Mouse (Mus musculus) small intestine, adult 2 months (tissue): ENCODE results near the gene Vamp5. TPM values are rescaled to one million over a fixed set of nuclear protein-coding genes. Genes with fewer than 3 reads are reported as not detected.
A peak's percentile ranks its signal among the peaks of the same experiment; 100 is the strongest.

Source experiments
- H3K27ac ChIP-seq: fragments of 200-500 bp; 2 replicates; pipeline ENCODE4 v1.5.1; 2012; ENCODE audit warnings: low read depth, low read length, control low read depth, inconsistent platforms; ENCODE audit not compliant: insufficient read depth
- H3K27me3 ChIP-seq: fragments of 200-500 bp; 2 replicates; pipeline ENCODE4 v1.6.1; 2012; ENCODE audit warnings: mild to moderate bottlenecking, moderate library complexity, low read length, inconsistent platforms; ENCODE audit not compliant: control insufficient read depth, insufficient read depth
- H3K36me3 ChIP-seq: fragments of 200-500 bp; 2 replicates; pipeline ENCODE4 v1.6.1; 2012; ENCODE audit warnings: mild to moderate bottlenecking, low read length, control low read depth, inconsistent platforms; ENCODE audit not compliant: control insufficient read depth, insufficient read depth
- H3K4me1 ChIP-seq: fragments of 200-500 bp; 2 replicates; pipeline ENCODE4 v1.6.1; 2012; ENCODE audit warnings: low read length, inconsistent platforms, mixed read lengths; ENCODE audit not compliant: control insufficient read depth, insufficient read depth, insufficient read length
- H3K4me3 ChIP-seq: fragments of 200-500 bp; 2 replicates; pipeline ENCODE4 v1.5.1; 2012; ENCODE audit warnings: low read depth, mild to moderate bottlenecking, control low read depth, inconsistent platforms, low read length, moderate library complexity
- CTCF ChIP-seq: fragments of 200-500 bp; IDR thresholded peaks from 2 replicates; pipeline ENCODE4 v1.5.1; 2012; ENCODE audit warnings: low read depth, mild to moderate bottlenecking, control low read depth, inconsistent platforms, low read length, moderate library complexity, mixed read lengths; ENCODE audit not compliant: insufficient replicate concordance, insufficient read length; ENCODE audit errors: extremely low read depth
- POLR2A ChIP-seq: fragments of 200-500 bp; IDR thresholded peaks from 2 replicates; pipeline ENCODE4 v1.6.1; 2012; ENCODE audit warnings: low read depth, mild to moderate bottlenecking, control low read depth, inconsistent platforms, low read length, moderate library complexity
- WGBS: fragments of 180-500 bp; shearing (Covaris S2); methylation state at CpG from one replicate; pipeline ENCODE4 v1.1.7; 2018; 5-methylcytosine and 5-hydroxymethylcytosine counted together
- polyA plus RNA-seq: library from polyadenylated mRNA; depleted of rRNA; stranded (reverse); fragments of >200 nt; gene quantifications from 2 replicates; pipeline ENCODE4 v1.2.3, GENCODE M21; 2012

Gene Vamp5
- polyA plus RNA-seq, 1 experiment: 19.8 TPM

DNA sequence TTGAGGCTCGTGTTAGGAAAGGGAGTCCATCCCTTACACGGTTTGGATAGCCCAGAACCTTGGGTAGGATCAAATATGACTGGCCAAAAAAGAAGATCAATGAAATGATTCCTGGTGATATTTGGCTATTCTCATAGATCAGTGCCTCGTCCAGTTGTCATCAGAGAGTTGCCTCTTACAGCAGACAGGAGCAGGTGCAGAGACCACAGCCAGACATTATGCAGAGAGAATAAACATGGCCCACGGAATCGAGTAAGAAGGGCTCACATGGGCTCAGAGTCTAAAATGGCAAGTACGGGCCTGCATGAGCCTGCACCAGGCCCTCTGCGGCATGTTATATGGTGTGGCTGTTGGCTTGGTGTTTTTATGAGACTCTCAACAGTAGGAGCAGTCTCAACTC lies 25.1 kb upstream of the Vamp5 start:
- Histone ChIP-seq H3K27ac (no peak overlapping the region), H3K27me3 (no peaks in the 10 kb centered on the region), H3K36me3 (no peaks in the 10 kb centered on the region), H3K4me1 (no peaks in the 10 kb centered on the region), H3K4me3 (no peak overlapping the region)
- no peak for TF ChIP-seq CTCF
- no peak for TF ChIP-seq POLR2A
- WGBS: 83% methylated on average over 7 of the region's 7 CpGs

DNA sequence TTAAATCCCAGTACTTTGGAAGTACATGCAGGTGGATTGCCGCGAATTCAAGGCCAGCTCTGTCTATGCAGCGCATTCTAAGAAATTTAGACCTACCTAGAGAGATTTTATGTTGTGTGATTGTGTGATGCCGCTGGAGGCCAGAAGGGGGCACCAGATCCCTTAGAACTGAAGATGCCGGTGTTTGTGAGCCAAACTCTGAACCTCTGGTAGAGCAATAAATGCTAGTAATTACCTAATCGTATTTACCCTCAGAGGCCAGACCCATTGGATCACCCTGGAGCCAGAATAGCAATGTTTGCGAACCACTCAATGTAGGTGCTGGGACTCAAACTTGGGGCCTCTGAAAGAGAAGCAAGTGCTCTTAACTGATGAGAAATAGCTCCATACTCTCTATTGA lies 21.6 kb upstream of the Vamp5 start:
- peak; percentile 88; the same call in 1 of the 2 replicates for TF ChIP-seq CTCF
- TF ChIP-seq POLR2A: no peak
- H3K27ac ChIP-seq: no peak overlapping the region
- no peaks in the 10 kb centered on the region for H3K27me3 ChIP-seq
- H3K4me1 ChIP-seq: no peaks in the 10 kb centered on the region
- no peaks in the 10 kb centered on the region for H3K36me3 ChIP-seq
- 9% methylated on average over 7 of the region's 7 CpGs for WGBS
- H3K4me3 ChIP-seq: no peak overlapping the region

DNA sequence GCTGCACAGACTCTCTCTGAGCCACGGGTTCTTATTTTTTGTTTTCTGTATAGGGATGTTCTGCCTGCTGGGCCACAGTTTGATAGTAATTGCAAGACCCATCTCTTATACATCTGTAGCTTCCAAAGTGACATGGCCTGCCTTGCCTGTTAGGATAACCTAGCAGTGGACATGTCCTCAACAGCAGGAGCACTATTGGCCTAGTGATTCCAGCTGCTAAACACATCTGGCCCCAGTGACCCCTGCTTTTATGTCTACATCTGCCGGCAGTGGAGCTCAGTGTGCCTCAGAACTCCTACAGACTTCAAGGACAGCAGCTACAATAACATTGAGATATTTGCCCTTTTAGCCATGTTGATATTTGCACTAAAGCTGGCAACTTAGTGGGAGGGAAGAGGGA lies 19.7 kb upstream of the Vamp5 start:
- TF ChIP-seq POLR2A (no peak), CTCF (no peak)
- no peaks in the 10 kb centered on the region for H3K36me3 ChIP-seq
- H3K4me1 ChIP-seq: no peaks in the 10 kb centered on the region
- WGBS: 67% methylated on average over 2 of the region's 2 CpGs
- no peak overlapping the region for H3K4me3 ChIP-seq
- no peaks in the 10 kb centered on the region for H3K27me3 ChIP-seq
- H3K27ac ChIP-seq: no peak overlapping the region

DNA sequence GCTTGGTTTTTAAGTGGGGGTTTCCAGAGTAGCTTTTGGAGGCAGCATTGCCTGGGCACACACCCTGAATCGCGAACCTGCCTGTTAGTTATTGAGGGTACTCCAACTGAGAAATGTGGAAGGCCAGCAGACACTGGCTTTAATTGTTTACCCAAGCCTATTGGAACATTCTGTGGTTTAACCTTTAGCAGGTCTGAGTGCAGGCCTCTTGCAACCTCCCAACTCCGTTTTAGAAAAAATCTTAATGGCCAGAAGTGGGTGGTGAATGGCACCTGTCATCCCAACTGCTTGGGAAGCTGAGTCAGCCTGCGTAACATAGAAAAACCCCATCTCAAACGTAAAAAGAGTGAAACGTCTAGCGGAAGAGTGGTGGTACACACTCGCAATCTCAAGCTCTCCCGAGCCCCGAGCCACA lies 16.6 kb upstream of the Vamp5 start:
- no peaks in the 10 kb centered on the region for H3K27me3 ChIP-seq

DNA sequence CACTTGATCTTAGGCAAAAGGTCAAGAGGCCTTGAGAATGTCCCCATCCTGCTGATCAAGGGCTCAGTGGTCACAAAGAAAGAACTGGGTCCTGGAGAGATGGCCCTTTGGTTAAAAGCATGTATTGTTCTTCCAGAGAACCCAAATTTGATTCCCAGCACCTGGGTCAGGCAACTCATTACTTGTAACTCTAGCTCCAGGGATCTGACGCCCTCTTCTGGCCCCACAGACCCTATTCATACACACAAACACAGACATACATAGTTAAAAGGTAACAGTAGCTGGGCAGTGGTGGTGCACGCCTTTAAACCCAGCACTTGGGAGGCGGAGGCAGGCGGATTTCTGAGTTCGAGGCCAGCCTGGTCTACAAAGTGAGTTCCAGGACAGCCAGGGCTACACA lies 12.1 kb upstream of the Vamp5 start:
- Histone ChIP-seq H3K27ac (no peak overlapping the region), H3K4me1 (peaks cover 4% of the 10 kb centered on the region; the same call in 1 of the 2 replicates), H3K4me3 (no peak overlapping the region), H3K27me3 (no peaks in the 10 kb centered on the region), H3K36me3 (peaks cover 7% of the 10 kb centered on the region; the same call in 1 of the 2 replicates)
- TF ChIP-seq CTCF (no peak), POLR2A (no peak)
- WGBS: 91% methylated on average over 5 of the region's 5 CpGs

More for the DNA sequence above, 16.6 kb upstream of the Vamp5 start:
- H3K4me1 ChIP-seq: no peaks in the 10 kb centered on the region
- no peaks in the 10 kb centered on the region for H3K36me3 ChIP-seq
- no peak overlapping the region for H3K4me3 ChIP-seq
- no peak overlapping the region for H3K27ac ChIP-seq
- WGBS: 76% methylated on average over 10 of the region's 10 CpGs
- TF ChIP-seq CTCF: no peak
- no peak for TF ChIP-seq POLR2A

DNA sequence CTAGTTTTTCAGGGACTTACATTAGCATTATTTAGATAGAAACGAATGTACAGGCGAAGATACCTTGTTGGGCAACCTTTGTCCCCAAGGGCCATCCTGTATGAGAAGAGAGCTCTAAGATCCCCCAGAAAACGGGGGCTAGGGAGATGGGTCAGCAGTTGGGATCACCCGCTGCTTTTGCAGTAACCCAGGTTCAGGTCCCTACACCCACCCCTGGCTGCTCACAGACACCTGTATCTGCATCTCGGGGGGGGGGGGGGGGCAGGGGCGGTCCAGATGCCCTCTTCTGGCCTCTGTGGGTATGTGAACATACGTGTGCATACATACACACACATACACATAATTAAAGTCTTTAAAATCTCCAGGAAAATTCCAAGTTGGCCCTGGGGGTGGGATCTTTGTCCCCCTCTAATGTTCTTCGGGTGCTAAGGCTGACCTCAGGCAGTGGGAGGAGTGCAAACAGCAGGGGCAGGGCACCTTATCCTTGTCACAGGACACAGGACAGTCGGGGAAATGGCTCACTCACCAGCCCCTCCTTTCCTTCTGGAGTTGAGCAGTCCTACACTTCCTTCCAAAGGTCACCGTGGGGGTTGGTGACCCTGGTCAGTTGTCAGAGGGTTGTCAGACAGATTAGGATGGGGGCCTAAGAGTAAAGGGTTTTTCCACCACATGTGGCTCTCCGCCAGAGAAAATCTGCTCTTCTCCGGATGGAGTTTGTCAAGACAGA lies 10.7 kb upstream of the Vamp5 start:
- H3K4me3 ChIP-seq: peak overlapping the region; percentile 79

DNA sequence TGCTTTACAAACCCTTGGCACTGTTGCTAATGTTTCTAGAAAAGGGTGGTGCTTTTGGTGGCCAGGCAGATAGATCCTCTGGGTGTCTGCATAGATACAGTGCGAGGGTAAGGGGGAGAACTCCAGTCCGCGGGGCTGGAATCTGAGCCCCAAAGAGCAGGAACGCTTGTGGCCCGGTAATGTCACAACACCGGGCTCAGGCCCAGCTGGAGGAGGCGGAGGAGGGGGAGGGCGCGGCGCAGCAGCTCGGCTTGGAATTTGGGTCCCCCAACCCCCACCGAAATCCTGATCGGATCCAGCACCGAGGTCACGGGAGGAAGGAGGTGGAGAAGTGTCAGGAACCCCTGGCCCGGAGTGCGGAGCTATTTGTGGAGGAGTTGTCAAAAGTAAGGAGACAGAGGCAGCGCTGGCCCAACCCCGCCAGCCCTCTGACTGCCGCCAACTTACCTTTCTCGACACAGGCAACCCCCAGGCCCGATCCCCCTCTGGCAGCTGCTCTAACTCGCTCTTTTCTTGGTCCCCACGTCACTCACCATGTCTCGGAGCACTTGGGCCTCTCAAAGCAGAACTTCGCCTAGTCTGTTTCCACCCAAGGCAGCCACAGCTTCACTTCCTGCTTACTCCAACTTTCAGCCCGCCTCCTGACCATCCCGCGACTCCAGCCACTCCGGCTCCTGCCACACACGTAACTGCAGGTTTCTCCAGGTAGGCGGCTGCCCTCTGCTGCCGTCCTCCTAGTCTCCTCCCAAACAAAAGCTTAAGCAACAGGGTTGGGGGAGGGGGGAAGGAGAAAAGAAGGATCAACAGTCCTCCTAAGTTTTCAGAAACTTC lies 9.9 kb upstream of the Vamp5 start, which contains the start of gene Vamp8:
TSS of gene Vamp8 (minus strand) at position 763 of the 831 bp plus-strand sequence.
- H3K4me3 ChIP-seq: peak within 1 kb of the TSS; percentile 79
- peaks cover 4% of the 10 kb centered on the region; the same call in 1 of the 2 replicates for H3K4me1 ChIP-seq
- TF ChIP-seq CTCF: peak; percentile 43; the same call in 1 of the 2 replicates
- peak; percentile 39; the same call in 1 of the 2 replicates for TF ChIP-seq POLR2A
- H3K27ac ChIP-seq: peak within 1 kb of the TSS; percentile 98
- peaks cover 17% of the 10 kb centered on the region for H3K36me3 ChIP-seq
- under 1% methylated on average over 33 of the region's 33 CpGs for WGBS
- H3K27me3 ChIP-seq: no peaks in the 10 kb centered on the region

More for the DNA sequence above, 10.7 kb upstream of the Vamp5 start:
- peaks cover 12% of the 10 kb centered on the region for H3K36me3 ChIP-seq
- no peaks in the 10 kb centered on the region for H3K27me3 ChIP-seq
- TF ChIP-seq CTCF (no peak), POLR2A (no peak)
- H3K27ac ChIP-seq: peak overlapping the region; percentile 98
- H3K4me1 ChIP-seq: peaks cover 4% of the 10 kb centered on the region; the same call in 1 of the 2 replicates
- WGBS: 20% methylated on average over 12 of the region's 12 CpGs
